Mouse (Mus musculus) granulocyte monocyte progenitor cell, adult 5-6 weeks (primary cell): Measurements from ENCODE around the gene Eif4ebp2. TPM values are rescaled to one million over a fixed set of nuclear protein-coding genes. Genes with fewer than 3 reads are reported as not detected.
"Not testable (repeated sequence)": the region's sequence is repeated elsewhere in the genome, so short reads cannot be mapped to it uniquely, and the experiment has no call there.

Experiments used
- ATAC-seq: replicated peaks from 2 replicates; pipeline ENCODE4 v1.8.0; 2016; ENCODE audit warnings: mild to moderate bottlenecking, moderate TSS enrichment, inconsistent platforms; ENCODE audit not compliant: poor library complexity, severe bottlenecking
- total RNA-seq, 2 experiments: library from RNA; stranded (forward) in 1 of 2; stranded (reverse) in 1 of 2; fragments of 200-712, 200-1000 nt in 1 of 2; fragments of >200 nt in 1 of 2; fragmentation: Nextera tagmentation in 1 of 2; gene quantifications; 2 replicates each; pipeline ENCODE4 v1.2.3; 2014 to 2017

Gene Eif4ebp2
- total RNA-seq, 2 experiments from 2014 or later, result 14.0 to 175 TPM

- peak; percentile 63 for ATAC-seq
Measured at GRCm38 (mm10) chr10:61466873-61467272, 14.4 kb upstream of the Eif4ebp2 start.

GRCm38 (mm10) chr10:61466242-61466641 lies 13.8 kb upstream of the Eif4ebp2 start:
- ATAC-seq, result peak; percentile 43

- ATAC-seq, result no peak
Measured at GRCm38 (mm10) chr10:61465009-61465408, 12.5 kb upstream of the Eif4ebp2 start.

GRCm38 (mm10) chr10:61457182-61457581 lies 4.7 kb upstream of the Eif4ebp2 start:
- ATAC-seq, result no peak

GRCm38 (mm10) chr10:61453171-61453570 lies 710 bp upstream of the Eif4ebp2 start:
- not testable (repeated sequence) for ATAC-seq

GRCm38 (mm10) chr10:61451931-61452617 lies 387 bp downstream of the Eif4ebp2 start:
- ATAC-seq, result peak; percentile 10

GRCm38 (mm10) chr10:61451463-61451930 lies 964 bp downstream of the Eif4ebp2 start:
- peak; percentile 61 for ATAC-seq

- no peak for ATAC-seq
Measured at GRCm38 (mm10) chr10:61448834-61449233, 3.6 kb downstream of the Eif4ebp2 start.

GRCm38 (mm10) chr10:61447581-61448353 lies 4.7 kb downstream of the Eif4ebp2 start:
- no peak for ATAC-seq

GRCm38 (mm10) chr10:61445016-61445415 lies 7.4 kb downstream of the Eif4ebp2 start:
- no peak for ATAC-seq

GRCm38 (mm10) chr10:61443876-61444275 lies 8.6 kb downstream of the Eif4ebp2 start:
- ATAC-seq, result no peak

GRCm38 (mm10) chr10:61443456-61443855 lies 9.0 kb downstream of the Eif4ebp2 start:
- no peak for ATAC-seq

- ATAC-seq, result no peak
Measured at GRCm38 (mm10) chr10:61440202-61440800, 12.2 kb downstream of the Eif4ebp2 start.

- ATAC-seq, result no peak
Measured at GRCm38 (mm10) chr10:61431375-61431774, 21.1 kb downstream of the Eif4ebp2 start.

GRCm38 (mm10) chr10:61429043-61429442 lies 23.4 kb downstream of the Eif4ebp2 start:
- no peak for ATAC-seq

GRCm38 (mm10) chr10:61428416-61428815 lies 24.0 kb downstream of the Eif4ebp2 start:
- ATAC-seq, result no peak

GRCm38 (mm10) chr10:61427951-61428350 lies 24.5 kb downstream of the Eif4ebp2 start:
- no peak for ATAC-seq

- no peak for ATAC-seq
Measured at GRCm38 (mm10) chr10:61426251-61426757, 26.2 kb downstream of the Eif4ebp2 start.

- ATAC-seq, result no peak
Measured at GRCm38 (mm10) chr10:61425047-61425446, 27.4 kb downstream of the Eif4ebp2 start.

- ATAC-seq, result no peak
Measured at GRCm38 (mm10) chr10:61424500-61424899, 28.0 kb downstream of the Eif4ebp2 start.

- ATAC-seq, result no peak
Measured at GRCm38 (mm10) chr10:61423289-61423688, 29.2 kb downstream of the Eif4ebp2 start.
